Mouse (Mus musculus): ENCODE data around the gene Neurl4. TPM values are rescaled to one million over a fixed set of nuclear protein-coding genes. Genes with fewer than 3 reads are reported as not detected.
A peak's percentile ranks its signal among the peaks of the same experiment; 100 is the strongest.

The Neurl4 gene
- polyA plus RNA-seq, 1 experiment: not detected

GRCm38 (mm10) chr11:69908645-69909044, 7.8 kb downstream of the Neurl4 start:
- WGBS: 86% methylated on average over 11 of the region's 11 CpGs
- TF ChIP-seq CTCF (IDR thresholded peaks at IDR 0.05; ENCODE audit: insufficient read depth, low read depth, low read length) (no peak), POLR2A (IDR thresholded peaks at IDR 0.05; ENCODE audit: insufficient read depth, low read depth, low read length) (no peak)
- Histone ChIP-seq H3K4me1 (ENCODE audit: control insufficient read depth, insufficient read depth, low read length) (peaks cover 7% of the 10 kb centered on the region), H3K27ac (ENCODE audit: insufficient read depth, low read depth, low read length) (no peak overlapping the region), H3K4me3 (ENCODE audit: insufficient read depth, low read depth, low read length) (no peak overlapping the region)

GRCm38 (mm10) chr11:69909174-69909573, 8.3 kb downstream of the Neurl4 start:
- peaks cover 8% of the 10 kb centered on the region for H3K4me1 ChIP-seq (ENCODE audit: control insufficient read depth, insufficient read depth, low read length)
- TF ChIP-seq POLR2A (IDR thresholded peaks at IDR 0.05; ENCODE audit: insufficient read depth, low read depth, low read length): no peak
- TF ChIP-seq CTCF (IDR thresholded peaks at IDR 0.05; ENCODE audit: insufficient read depth, low read depth, low read length): no peak
- no peak overlapping the region for H3K27ac ChIP-seq (ENCODE audit: insufficient read depth, low read depth, low read length)
- 90% methylated on average over 5 of the region's 5 CpGs for WGBS
- no peak overlapping the region for H3K4me3 ChIP-seq (ENCODE audit: insufficient read depth, low read depth, low read length)

- TF ChIP-seq POLR2A (IDR thresholded peaks at IDR 0.05; ENCODE audit: insufficient read depth, low read depth, low read length) (no peak), CTCF (IDR thresholded peaks at IDR 0.05; ENCODE audit: insufficient read depth, low read depth, low read length) (no peak)
- 94% methylated on average over 8 of the region's 8 CpGs for WGBS
- peaks cover 13% of the 10 kb centered on the region for H3K4me1 ChIP-seq (ENCODE audit: control insufficient read depth, insufficient read depth, low read length)
- no peak overlapping the region for H3K27ac ChIP-seq (ENCODE audit: insufficient read depth, low read depth, low read length)
- no peak overlapping the region for H3K4me3 ChIP-seq (ENCODE audit: insufficient read depth, low read depth, low read length)
Observed at GRCm38 (mm10) chr11:69910177-69910576, 9.3 kb downstream of the Neurl4 start.

GRCm38 (mm10) chr11:69910781-69911560, 10.1 kb downstream of the Neurl4 start:
- Histone ChIP-seq H3K4me3 (ENCODE audit: insufficient read depth, low read depth, low read length) (no peak overlapping the region), H3K27ac (ENCODE audit: insufficient read depth, low read depth, low read length) (no peak overlapping the region), H3K4me1 (ENCODE audit: control insufficient read depth, insufficient read depth, low read length) (peaks cover 18% of the 10 kb centered on the region)
- WGBS: 90% methylated on average over 17 of the region's 17 CpGs
- TF ChIP-seq POLR2A (IDR thresholded peaks at IDR 0.05; ENCODE audit: insufficient read depth, low read depth, low read length) (no peak), CTCF (IDR thresholded peaks at IDR 0.05; ENCODE audit: insufficient read depth, low read depth, low read length) (no peak)

- Histone ChIP-seq H3K4me3 (ENCODE audit: insufficient read depth, low read depth, low read length) (no peak overlapping the region), H3K4me1 (ENCODE audit: control insufficient read depth, insufficient read depth, low read length) (peaks cover 20% of the 10 kb centered on the region), H3K27ac (ENCODE audit: insufficient read depth, low read depth, low read length) (no peak overlapping the region)
- TF ChIP-seq POLR2A (IDR thresholded peaks at IDR 0.05; ENCODE audit: insufficient read depth, low read depth, low read length) (no peak), CTCF (IDR thresholded peaks at IDR 0.05; ENCODE audit: insufficient read depth, low read depth, low read length) (no peak)
- WGBS: 89% methylated on average over 6 of the region's 6 CpGs
Observed at GRCm38 (mm10) chr11:69911701-69912100, 10.8 kb downstream of the Neurl4 start.

- H3K4me1 ChIP-seq (ENCODE audit: control insufficient read depth, insufficient read depth, low read length): peaks cover 20% of the 10 kb centered on the region
- 79% methylated on average over 15 of the region's 15 CpGs for WGBS
- TF ChIP-seq CTCF (IDR thresholded peaks at IDR 0.05; ENCODE audit: insufficient read depth, low read depth, low read length) (no peak), POLR2A (IDR thresholded peaks at IDR 0.05; ENCODE audit: insufficient read depth, low read depth, low read length) (no peak)
- H3K27ac ChIP-seq (ENCODE audit: insufficient read depth, low read depth, low read length): no peak overlapping the region
- H3K4me3 ChIP-seq (ENCODE audit: insufficient read depth, low read depth, low read length): no peak overlapping the region
Observed at GRCm38 (mm10) chr11:69912716-69913530, 12.1 kb downstream of the Neurl4 start.

- WGBS: 1% methylated on average over 61 of the region's 61 CpGs
- Histone ChIP-seq H3K4me1 (ENCODE audit: control insufficient read depth, insufficient read depth, low read length) (peaks cover 20% of the 10 kb centered on the region), H3K4me3 (ENCODE audit: insufficient read depth, low read depth, low read length) (peak within 1 kb of the TSS; percentile 93), H3K27ac (ENCODE audit: insufficient read depth, low read depth, low read length) (peak within 1 kb of the TSS; percentile 59)
- TF ChIP-seq CTCF (IDR thresholded peaks at IDR 0.05; ENCODE audit: insufficient read depth, low read depth, low read length) (no peak), POLR2A (IDR thresholded peaks at IDR 0.05; ENCODE audit: insufficient read depth, low read depth, low read length) (peak; percentile 52)
Observed at GRCm38 (mm10) chr11:69913554-69914371, 12.9 kb downstream of the Neurl4 start, which contains the start of gene Gps2. Gene Gps2 (plus strand): TSS chr11:69913888.

GRCm38 (mm10) chr11:69914372-69914764, 13.5 kb downstream of the Neurl4 start:
- H3K27ac ChIP-seq (ENCODE audit: insufficient read depth, low read depth, low read length): peak overlapping the region; percentile 59
- peaks cover 23% of the 10 kb centered on the region for H3K4me1 ChIP-seq (ENCODE audit: control insufficient read depth, insufficient read depth, low read length)
- no peak for TF ChIP-seq CTCF (IDR thresholded peaks at IDR 0.05; ENCODE audit: insufficient read depth, low read depth, low read length)
- no peak for TF ChIP-seq POLR2A (IDR thresholded peaks at IDR 0.05; ENCODE audit: insufficient read depth, low read depth, low read length)
- peak overlapping the region; percentile 93 for H3K4me3 ChIP-seq (ENCODE audit: insufficient read depth, low read depth, low read length)
- 1% methylated on average over 17 of the region's 17 CpGs for WGBS
